Mouse (Mus musculus): ENCODE measurements around the gene Chl1.

The Chl1 gene

GRCm38 (mm10) chr6:103526945-103527777 lies 16.8 kb downstream of the Chl1 start:
- Histone ChIP-seq H3K4me1 (replicated peaks; ENCODE audit: low read depth, low read length) (no peaks in the 10 kb centered on the region), H3K9me3 (ENCODE audit: low read length) (no peaks in the 10 kb centered on the region), H3K4me3 (replicated peaks; ENCODE audit: low read length) (no peak overlapping the region), H3K27me3 (ENCODE audit: insufficient read depth, low read length) (no peaks in the 10 kb centered on the region), H3K36me3 (ENCODE audit: insufficient read depth, low read length) (no peaks in the 10 kb centered on the region)
- TF ChIP-seq NANOG (IDR thresholded peaks at IDR 0.05; ENCODE audit: borderline replicate concordance, low read length) (no peak), POU5F1 (IDR thresholded peaks at IDR 0.05; ENCODE audit: borderline replicate concordance, low read length) (no peak), CTCF (conservative IDR thresholded peaks at IDR 0.05; ENCODE audit: low read length) (no peak)

- Histone ChIP-seq H3K27me3 (ENCODE audit: insufficient read depth, low read length) (no peaks in the 10 kb centered on the region), H3K4me3 (replicated peaks; ENCODE audit: low read length) (no peak overlapping the region), H3K36me3 (ENCODE audit: insufficient read depth, low read length) (no peaks in the 10 kb centered on the region), H3K4me1 (replicated peaks; ENCODE audit: low read depth, low read length) (no peaks in the 10 kb centered on the region), H3K9me3 (ENCODE audit: low read length) (no peaks in the 10 kb centered on the region)
- TF ChIP-seq CTCF (conservative IDR thresholded peaks at IDR 0.05; ENCODE audit: low read length), result no peak
- no peak for TF ChIP-seq POU5F1 (IDR thresholded peaks at IDR 0.05; ENCODE audit: borderline replicate concordance, low read length)
- no peak for TF ChIP-seq NANOG (IDR thresholded peaks at IDR 0.05; ENCODE audit: borderline replicate concordance, low read length)
These were observed 22.7 kb downstream of the Chl1 start for GRCm38 (mm10) chr6:103533048-103533447.

GRCm38 (mm10) chr6:103534027-103534426 lies 23.6 kb downstream of the Chl1 start:
- Histone ChIP-seq H3K4me1 (replicated peaks; ENCODE audit: low read depth, low read length) (no peaks in the 10 kb centered on the region), H3K9me3 (ENCODE audit: low read length) (no peaks in the 10 kb centered on the region), H3K36me3 (ENCODE audit: insufficient read depth, low read length) (no peaks in the 10 kb centered on the region), H3K4me3 (replicated peaks; ENCODE audit: low read length) (no peak overlapping the region), H3K27me3 (ENCODE audit: insufficient read depth, low read length) (no peaks in the 10 kb centered on the region)
- no peak for TF ChIP-seq CTCF (conservative IDR thresholded peaks at IDR 0.05; ENCODE audit: low read length)
- no peak for TF ChIP-seq NANOG (IDR thresholded peaks at IDR 0.05; ENCODE audit: borderline replicate concordance, low read length)
- no peak for TF ChIP-seq POU5F1 (IDR thresholded peaks at IDR 0.05; ENCODE audit: borderline replicate concordance, low read length)

GRCm38 (mm10) chr6:103542576-103542975 lies 32.2 kb downstream of the Chl1 start:
- no peaks in the 10 kb centered on the region for H3K27me3 ChIP-seq (ENCODE audit: insufficient read depth, low read length)

GRCm38 (mm10) chr6:103543753-103544152 lies 33.4 kb downstream of the Chl1 start:
- H3K4me1 ChIP-seq (replicated peaks; ENCODE audit: low read depth, low read length), result no peaks in the 10 kb centered on the region
- TF ChIP-seq POU5F1 (IDR thresholded peaks at IDR 0.05; ENCODE audit: borderline replicate concordance, low read length) (no peak), CTCF (conservative IDR thresholded peaks at IDR 0.05; ENCODE audit: low read length) (no peak), NANOG (IDR thresholded peaks at IDR 0.05; ENCODE audit: borderline replicate concordance, low read length) (no peak)
- no peaks in the 10 kb centered on the region for H3K9me3 ChIP-seq (ENCODE audit: low read length)
- no peaks in the 10 kb centered on the region for H3K36me3 ChIP-seq (ENCODE audit: insufficient read depth, low read length)
- no peak overlapping the region for H3K4me3 ChIP-seq (replicated peaks; ENCODE audit: low read length)
- no peaks in the 10 kb centered on the region for H3K27me3 ChIP-seq (ENCODE audit: insufficient read depth, low read length)

More at GRCm38 (mm10) chr6:103542576-103542975, 32.2 kb downstream of the Chl1 start:
- no peak overlapping the region for H3K4me3 ChIP-seq (replicated peaks; ENCODE audit: low read length)
- H3K4me1 ChIP-seq (replicated peaks; ENCODE audit: low read depth, low read length), result no peaks in the 10 kb centered on the region
- no peaks in the 10 kb centered on the region for H3K9me3 ChIP-seq (ENCODE audit: low read length)
- TF ChIP-seq NANOG (IDR thresholded peaks at IDR 0.05; ENCODE audit: borderline replicate concordance, low read length), result no peak
- no peak for TF ChIP-seq POU5F1 (IDR thresholded peaks at IDR 0.05; ENCODE audit: borderline replicate concordance, low read length)
- TF ChIP-seq CTCF (conservative IDR thresholded peaks at IDR 0.05; ENCODE audit: low read length), result no peak
- no peaks in the 10 kb centered on the region for H3K36me3 ChIP-seq (ENCODE audit: insufficient read depth, low read length)

- TF ChIP-seq POU5F1 (IDR thresholded peaks at IDR 0.05; ENCODE audit: borderline replicate concordance, low read length) (no peak), CTCF (conservative IDR thresholded peaks at IDR 0.05; ENCODE audit: low read length) (no peak), NANOG (IDR thresholded peaks at IDR 0.05; ENCODE audit: borderline replicate concordance, low read length) (no peak)
- H3K27me3 ChIP-seq (ENCODE audit: insufficient read depth, low read length), result no peaks in the 10 kb centered on the region
- H3K9me3 ChIP-seq (ENCODE audit: low read length), result no peaks in the 10 kb centered on the region
- no peaks in the 10 kb centered on the region for H3K4me1 ChIP-seq (replicated peaks; ENCODE audit: low read depth, low read length)
- H3K36me3 ChIP-seq (ENCODE audit: insufficient read depth, low read length), result no peaks in the 10 kb centered on the region
- no peak overlapping the region for H3K4me3 ChIP-seq (replicated peaks; ENCODE audit: low read length)
These were observed 35.9 kb downstream of the Chl1 start for GRCm38 (mm10) chr6:103546314-103546713.

- Histone ChIP-seq H3K36me3 (ENCODE audit: insufficient read depth, low read length) (no peaks in the 10 kb centered on the region), H3K27me3 (ENCODE audit: insufficient read depth, low read length) (no peaks in the 10 kb centered on the region), H3K4me1 (replicated peaks; ENCODE audit: low read depth, low read length) (no peaks in the 10 kb centered on the region), H3K4me3 (replicated peaks; ENCODE audit: low read length) (no peak overlapping the region), H3K9me3 (ENCODE audit: low read length) (no peaks in the 10 kb centered on the region)
- TF ChIP-seq CTCF (conservative IDR thresholded peaks at IDR 0.05; ENCODE audit: low read length) (no peak), NANOG (IDR thresholded peaks at IDR 0.05; ENCODE audit: borderline replicate concordance, low read length) (no peak), POU5F1 (IDR thresholded peaks at IDR 0.05; ENCODE audit: borderline replicate concordance, low read length) (no peak)
These were observed 39.5 kb downstream of the Chl1 start for GRCm38 (mm10) chr6:103549929-103550328.

GRCm38 (mm10) chr6:103558037-103558893 lies 47.9 kb downstream of the Chl1 start:
- TF ChIP-seq CTCF (conservative IDR thresholded peaks at IDR 0.05; ENCODE audit: low read length), result no peak
- no peak for TF ChIP-seq POU5F1 (IDR thresholded peaks at IDR 0.05; ENCODE audit: borderline replicate concordance, low read length)

More at GRCm38 (mm10) chr6:103558037-103558893, 47.9 kb downstream of the Chl1 start:
- Histone ChIP-seq H3K4me1 (replicated peaks; ENCODE audit: low read depth, low read length) (no peaks in the 10 kb centered on the region), H3K9me3 (ENCODE audit: low read length) (no peaks in the 10 kb centered on the region), H3K4me3 (replicated peaks; ENCODE audit: low read length) (no peak overlapping the region), H3K27me3 (ENCODE audit: insufficient read depth, low read length) (no peaks in the 10 kb centered on the region), H3K36me3 (ENCODE audit: insufficient read depth, low read length) (no peaks in the 10 kb centered on the region)
